In the genomic region with DNA sequence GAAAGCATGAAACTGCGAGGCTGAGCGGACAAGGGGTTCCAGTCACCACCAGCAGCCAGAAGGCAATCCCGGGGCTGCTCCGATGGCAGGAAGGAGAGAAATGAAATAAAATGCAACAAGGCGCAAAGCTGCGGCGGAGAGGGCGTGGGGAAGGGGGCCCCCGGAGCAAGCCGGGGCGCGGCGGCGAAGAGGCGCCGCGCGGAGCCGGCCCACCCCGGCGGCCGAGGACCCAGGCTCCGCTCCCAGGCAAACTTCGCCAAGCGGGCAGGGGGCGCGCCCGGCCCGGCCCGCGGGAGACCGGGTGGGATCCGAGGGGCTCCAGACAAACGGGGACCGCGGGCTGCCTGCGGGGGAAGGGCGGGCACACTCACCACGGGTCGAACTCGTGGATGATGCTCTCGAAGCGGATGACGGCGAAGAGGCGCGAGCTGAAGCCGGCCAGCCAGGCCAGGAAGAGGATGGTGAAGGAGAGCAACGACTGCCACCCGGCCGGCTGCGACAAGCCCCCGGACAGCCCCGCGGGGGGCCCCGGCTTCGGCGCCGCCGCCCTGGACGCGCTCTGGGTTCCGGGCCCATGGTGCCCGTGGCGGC, we compare ENCODE assay signal across 8 mouse cellular contexts. TPM values are rescaled to one million over a fixed set of nuclear protein-coding genes. Genes with fewer than 3 reads are reported as not detected.
DNase-seq lines count a peak whose midpoint lies in the region; ATAC-seq lines count a peak whose summit lies in the region.

No protein-coding gene starts in this region.

- no peaks in the 10 kb centered on the region for H3K36me3 ChIP-seq in heart, embryonic 13.5 days
- no peaks in the 10 kb centered on the region for H3K36me3 ChIP-seq in intestine, embryonic 14.5 days (ENCODE audit: control insufficient read depth, insufficient read depth, low read length)
- H3K36me3 ChIP-seq in midbrain, embryonic 10.5 days, result no peaks in the 10 kb centered on the region

- H3K9me3 ChIP-seq in heart, embryonic 13.5 days, result no peaks in the 10 kb centered on the region
- no peaks in the 10 kb centered on the region for H3K9me3 ChIP-seq in intestine, embryonic 14.5 days (ENCODE audit: control insufficient read depth, low read length)
- H3K9me3 ChIP-seq in midbrain, embryonic 10.5 days (replicated peaks), result no peaks in the 10 kb centered on the region

- intact Hi-C loops in heart, postnatal 10 days (cut with DNase I), result loop anchor here (5.0 kb wide), 1 partner anchor 398 kb away; no protein-coding TSS in a partner anchor

- peak overlapping the region; percentile 98 for H3K27ac ChIP-seq in heart, embryonic 13.5 days (replicated peaks)
- H3K27ac ChIP-seq in intestine, embryonic 14.5 days (ENCODE audit: low read depth), result peak overlapping the region; percentile 99
- peak overlapping the region; percentile 99 for H3K27ac ChIP-seq in midbrain, embryonic 10.5 days (replicated peaks)

- peak overlapping the region; percentile 100 for H3K9ac ChIP-seq in heart, embryonic 13.5 days
- H3K9ac ChIP-seq in intestine, embryonic 14.5 days (ENCODE audit: low read length), result peak overlapping the region; percentile 99

- WGBS in heart, embryonic 13.5 days, result under 1% methylated on average over 65 of the region's 65 CpGs
- under 1% methylated on average over 57 of the region's 65 CpGs for WGBS in intestine, embryonic 14.5 days
- WGBS in midbrain, embryonic 10.5 days, result under 1% methylated on average over 65 of the region's 65 CpGs

- no peak for DNase-seq in heart, postnatal 10 days
- DNase-seq in CD8-positive naive resting alpha-beta T cell, adult 2 months (ENCODE audit: low read depth in 2 of 2, low spot score in 2 of 2), result peak; percentile 21 to 34
- peak; percentile 47 for DNase-seq in embryo, embryonic 10.5 days (ENCODE audit: low spot score)
- peak; percentile 87 for DNase-seq in intestine, embryonic 14.5 days (ENCODE audit: low spot score)
- DNase-seq in midbrain, embryonic 10.5 days (ENCODE audit: low spot score), result no peak
- no peak for DNase-seq in right cerebral cortex, postnatal 14 days
- no peak for DNase-seq in frontal cortex, postnatal 36 days (ENCODE audit: low spot score in 2 of 2)

- no peaks in the 10 kb centered on the region for H3K27me3 ChIP-seq in heart, embryonic 13.5 days (replicated peaks)
- H3K27me3 ChIP-seq in intestine, embryonic 14.5 days (replicated peaks; ENCODE audit: control insufficient read depth, insufficient read depth, low read length), result no peaks in the 10 kb centered on the region
- H3K27me3 ChIP-seq in midbrain, embryonic 10.5 days (ENCODE audit: low read depth, poor library complexity, severe bottlenecking), result no peaks in the 10 kb centered on the region

- H3K4me2 ChIP-seq in heart, embryonic 13.5 days, result peak overlapping the region; percentile 84
- peak overlapping the region; percentile 80 for H3K4me2 ChIP-seq in intestine, embryonic 14.5 days (ENCODE audit: low read length)

- peaks cover 42% of the 10 kb centered on the region for H3K4me1 ChIP-seq in heart, embryonic 13.5 days
- peaks cover 36% of the 10 kb centered on the region for H3K4me1 ChIP-seq in intestine, embryonic 14.5 days (replicated peaks; ENCODE audit: control insufficient read depth, insufficient read depth, low read length)
- H3K4me1 ChIP-seq in midbrain, embryonic 10.5 days, result peaks cover 39% of the 10 kb centered on the region

- no peak for ATAC-seq in heart, embryonic 13.5 days (ENCODE audit: extremely low read depth, insufficient number of reproducible peaks, low FRiP score, low TSS enrichment)
- no peak for ATAC-seq in intestine, embryonic 14.5 days (replicated peaks; ENCODE audit: low FRiP score, low TSS enrichment, low read depth)

- peak overlapping the region; percentile 99 for H3K4me3 ChIP-seq in heart, embryonic 13.5 days
- peak overlapping the region; percentile 96 for H3K4me3 ChIP-seq in intestine, embryonic 14.5 days (ENCODE audit: low read depth, low read length)
- H3K4me3 ChIP-seq in midbrain, embryonic 10.5 days, result peak overlapping the region; percentile 96

RNA-seq across cellular contexts. Expression of gene Stt3b, which starts 0.7 kb away (rescaled TPM):
- 70.9 and 73.8 TPM in 2 replicates for polyA plus RNA-seq in heart, embryonic 13.5 days (2015; fragmentation: Nextera tagmentation; extraction: Ambion mirVana)
- total RNA-seq in heart, postnatal 10 days (2021), result 10 to 100 TPM; 68.6 to 69.2 TPM
- 124 and 135 TPM in 2 replicates for polyA plus RNA-seq in intestine, embryonic 14.5 days (2014; fragmentation: Nextera tagmentation; extraction: Ambion mirVana)
- 91.0 and 99.9 TPM in 2 replicates for polyA plus RNA-seq in midbrain, embryonic 10.5 days (2016; fragmentation: Nextera tagmentation; extraction: Ambion mirVana)

Comparison
In these comparisons a context has a peak if more than half of its experiments do, and no peak if none do; other contexts are left out.
1. DNase-seq: peak in CD8-positive naive resting alpha-beta T cell, adult 2 months (2 of 2), embryo, embryonic 10.5 days (single experiment) and intestine, embryonic 14.5 days (single experiment); none in heart, postnatal 10 days (0 of 2), midbrain, embryonic 10.5 days (single experiment), right cerebral cortex, postnatal 14 days (single experiment) and frontal cortex, postnatal 36 days (0 of 2).
2. Peak in every context shown above with its lines, with median percentiles within 50 percentile points of each other: H3K27ac ChIP-seq and H3K4me3 ChIP-seq.